Mouse (Mus musculus) hindbrain, embryonic 10.5 days (tissue): Measurements from ENCODE around the gene 2810408A11Rik. TPM values are rescaled to one million over a fixed set of nuclear protein-coding genes. Genes with fewer than 3 reads are reported as not detected.

ENCODE experiments used
- DNase-seq: peaks from one replicate; pipeline ENCODE4 v3.0.0-alpha.2; 2017; ENCODE audit warnings: low spot score
- H3K27ac ChIP-seq: fragments of 300-500 bp; sonication (generic); 2 replicates; pipeline ENCODE4 v1.5.1; 2016; ENCODE audit warnings: mild to moderate bottlenecking, moderate library complexity
- H3K27me3 ChIP-seq: fragments of 300-500 bp; sonication (generic); 2 replicates; pipeline ENCODE4 v1.6.1; 2016; ENCODE audit warnings: mild to moderate bottlenecking; ENCODE audit not compliant: poor library complexity, insufficient read depth, severe bottlenecking
- H3K36me3 ChIP-seq: fragments of 300-500 bp; sonication (generic); 2 replicates; pipeline ENCODE4 v1.6.1; 2016; ENCODE audit warnings: mild to moderate bottlenecking, moderate library complexity
- H3K4me1 ChIP-seq: fragments of 300-500 bp; sonication (generic); replicated peaks from 2 replicates; pipeline ENCODE4 v1.6.1; 2016; ENCODE audit warnings: mild to moderate bottlenecking
- H3K4me3 ChIP-seq: fragments of 300-500 bp; sonication (generic); 2 replicates; pipeline ENCODE4 v1.5.1; 2016; ENCODE audit warnings: mild to moderate bottlenecking, moderate library complexity
- H3K9me3 ChIP-seq: fragments of 300-500 bp; sonication (generic); 2 replicates; pipeline ENCODE4 v1.6.1; 2016; ENCODE audit warnings: mild to moderate bottlenecking, moderate library complexity
- WGBS: fragments of 180-500 bp; shearing (Covaris S2); methylation state at CpG from one replicate; pipeline ENCODE4 v1.1.7; 2016; 5-methylcytosine and 5-hydroxymethylcytosine counted together
- polyA plus RNA-seq: library from polyadenylated mRNA; unstranded; fragments of >200 nt; fragmentation: Nextera tagmentation; extraction: Ambion mirVana; gene quantifications from 2 replicates; pipeline ENCODE4 v1.2.1, GENCODE M21; 2016

2810408A11Rik gene
- 11.4 and 15.2 TPM in 2 replicates for polyA plus RNA-seq

- DNase-seq, result peak; percentile 92
- peaks cover 50% of the 10 kb centered on the region for H3K4me1 ChIP-seq
- peak within 1 kb of the TSS; percentile 99 for H3K27ac ChIP-seq
Observed at GRCm38 (mm10) chr11:69900471-69901405, at the start of gene 2810408A11Rik, which contains the start of gene Neurl4. Gene 2810408A11Rik, minus strand, starts transcription at chr11:69900987. Gene Neurl4, plus strand, starts transcription at chr11:69901072.

DNA sequence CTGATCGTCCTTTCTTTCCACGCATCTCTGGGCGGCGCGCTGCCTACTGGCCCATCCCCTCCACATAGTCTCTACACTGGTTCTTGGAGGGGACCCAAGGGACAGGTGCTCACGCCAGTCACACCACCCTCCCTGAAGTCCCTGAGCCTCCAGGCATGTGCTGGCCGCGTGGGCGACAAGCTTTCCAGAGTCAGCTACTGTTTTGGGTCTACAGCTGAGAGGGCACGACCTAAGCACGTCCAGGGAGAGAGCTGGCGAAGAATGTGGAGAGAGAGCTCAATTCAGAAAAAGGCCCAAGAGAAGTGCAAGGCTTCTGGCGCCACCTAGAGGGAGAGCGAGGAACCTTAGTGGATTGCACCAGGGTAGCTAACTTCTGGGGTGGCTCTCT is 48.0 kb upstream of the 2810408A11Rik start:
- H3K4me3 ChIP-seq, result peak overlapping the region; percentile 60
- peaks cover 26% of the 10 kb centered on the region for H3K36me3 ChIP-seq
- under 1% methylated on average over 14 of the region's 14 CpGs for WGBS
- H3K27ac ChIP-seq, result peak overlapping the region; percentile 95
- H3K4me1 ChIP-seq, result peaks cover 31% of the 10 kb centered on the region
- no peaks in the 10 kb centered on the region for H3K9me3 ChIP-seq
- peak; percentile 91 for DNase-seq
- H3K27me3 ChIP-seq, result peaks cover 14% of the 10 kb centered on the region

More at GRCm38 (mm10) chr11:69900471-69901405, at the start of gene 2810408A11Rik, which contains the start of gene Neurl4:
- no peaks in the 10 kb centered on the region for H3K9me3 ChIP-seq
- under 1% methylated on average over 38 of the region's 38 CpGs for WGBS
- H3K36me3 ChIP-seq, result peaks cover 29% of the 10 kb centered on the region
- no peaks in the 10 kb centered on the region for H3K27me3 ChIP-seq
- H3K4me3 ChIP-seq, result peak within 1 kb of the TSS; percentile 98

DNA sequence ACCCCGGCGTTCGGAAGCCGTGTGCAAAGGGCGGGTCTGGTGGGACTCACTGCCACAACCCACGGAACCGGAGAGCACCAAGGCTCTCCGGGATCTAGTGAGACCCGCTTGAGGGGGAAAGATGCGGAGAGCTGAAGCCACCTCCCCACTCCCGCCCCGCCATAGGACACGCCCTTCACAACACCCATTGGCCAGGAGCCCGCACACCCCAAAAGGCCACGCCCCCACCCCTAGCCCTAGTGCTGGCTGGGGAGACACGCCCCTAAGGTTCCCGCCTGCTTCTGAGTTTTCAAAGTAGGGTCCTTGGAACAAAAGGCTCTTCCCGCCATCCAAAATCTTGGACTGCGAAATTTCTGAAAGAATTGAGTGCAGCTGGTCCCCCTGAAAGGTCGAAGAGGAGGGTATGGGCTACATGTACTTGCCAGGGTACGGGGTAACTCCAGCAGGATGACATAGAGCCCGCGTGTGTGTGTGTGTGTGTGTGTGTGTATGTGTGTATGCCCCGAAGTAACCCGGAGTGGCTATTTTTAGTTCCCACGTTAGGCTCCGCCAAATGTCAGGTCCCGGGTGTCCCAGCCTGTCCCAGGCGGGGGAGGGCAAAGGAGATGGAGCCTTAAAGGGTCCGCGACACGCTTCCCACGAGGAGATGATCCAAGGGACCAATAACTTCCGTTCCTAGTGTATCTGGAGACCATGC is 47.4 kb upstream of the 2810408A11Rik start, which contains the start of gene Slc2a4:
Gene Slc2a4, minus strand, starts transcription at position 123 of the 697 bp plus-strand sequence.
- under 1% methylated on average over 34 of the region's 34 CpGs for WGBS
- peak; percentile 97 for DNase-seq
- Histone ChIP-seq H3K27me3 (peaks cover 14% of the 10 kb centered on the region), H3K4me3 (peak within 1 kb of the TSS; percentile 60), H3K4me1 (peaks cover 31% of the 10 kb centered on the region), H3K9me3 (no peaks in the 10 kb centered on the region), H3K27ac (peak within 1 kb of the TSS; percentile 95), H3K36me3 (peaks cover 31% of the 10 kb centered on the region)

DNA sequence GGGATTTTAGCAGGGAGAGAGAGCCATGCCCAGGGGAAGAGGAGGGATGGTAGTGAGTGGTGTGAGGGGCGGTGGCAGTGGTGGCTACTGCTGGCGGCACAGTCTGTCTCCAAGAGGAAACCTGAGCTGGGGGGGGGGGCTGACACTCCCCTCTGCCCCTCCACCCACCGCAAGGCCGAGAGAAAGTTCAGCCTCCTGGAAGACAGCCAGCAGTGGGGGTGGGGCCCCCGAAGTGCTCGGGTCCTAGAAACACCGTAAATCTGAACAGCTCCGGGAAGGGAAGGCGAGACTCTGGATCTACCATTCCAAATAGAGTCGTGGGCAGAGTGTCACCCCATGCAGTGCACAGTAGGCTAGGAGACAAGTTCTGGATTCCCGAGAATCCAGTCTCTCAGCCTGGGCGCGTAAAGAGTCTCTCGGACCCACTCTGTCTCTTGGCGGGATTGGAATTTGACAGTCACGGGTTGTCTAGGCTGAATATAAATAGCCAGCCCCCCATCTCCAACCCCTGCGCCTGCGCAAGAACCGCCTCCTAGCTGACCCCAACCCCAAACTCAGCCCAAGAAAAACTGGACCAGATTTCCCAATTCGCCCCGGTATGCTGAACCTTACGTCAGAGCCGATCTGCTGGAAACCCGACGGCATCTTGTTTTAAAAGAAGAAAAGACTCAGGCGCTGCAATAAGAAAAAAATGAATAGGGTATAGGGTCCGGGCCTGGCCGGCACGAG is 46.7 kb upstream of the 2810408A11Rik start:
- H3K27me3 ChIP-seq, result peaks cover 19% of the 10 kb centered on the region
- no peaks in the 10 kb centered on the region for H3K9me3 ChIP-seq
- H3K4me3 ChIP-seq, result peak overlapping the region; percentile 60
- WGBS, result 3% methylated on average over 29 of the region's 29 CpGs
- H3K36me3 ChIP-seq, result peaks cover 38% of the 10 kb centered on the region
- peak; percentile 47 for DNase-seq
- H3K27ac ChIP-seq, result peak overlapping the region; percentile 95
- peaks cover 31% of the 10 kb centered on the region for H3K4me1 ChIP-seq

DNA sequence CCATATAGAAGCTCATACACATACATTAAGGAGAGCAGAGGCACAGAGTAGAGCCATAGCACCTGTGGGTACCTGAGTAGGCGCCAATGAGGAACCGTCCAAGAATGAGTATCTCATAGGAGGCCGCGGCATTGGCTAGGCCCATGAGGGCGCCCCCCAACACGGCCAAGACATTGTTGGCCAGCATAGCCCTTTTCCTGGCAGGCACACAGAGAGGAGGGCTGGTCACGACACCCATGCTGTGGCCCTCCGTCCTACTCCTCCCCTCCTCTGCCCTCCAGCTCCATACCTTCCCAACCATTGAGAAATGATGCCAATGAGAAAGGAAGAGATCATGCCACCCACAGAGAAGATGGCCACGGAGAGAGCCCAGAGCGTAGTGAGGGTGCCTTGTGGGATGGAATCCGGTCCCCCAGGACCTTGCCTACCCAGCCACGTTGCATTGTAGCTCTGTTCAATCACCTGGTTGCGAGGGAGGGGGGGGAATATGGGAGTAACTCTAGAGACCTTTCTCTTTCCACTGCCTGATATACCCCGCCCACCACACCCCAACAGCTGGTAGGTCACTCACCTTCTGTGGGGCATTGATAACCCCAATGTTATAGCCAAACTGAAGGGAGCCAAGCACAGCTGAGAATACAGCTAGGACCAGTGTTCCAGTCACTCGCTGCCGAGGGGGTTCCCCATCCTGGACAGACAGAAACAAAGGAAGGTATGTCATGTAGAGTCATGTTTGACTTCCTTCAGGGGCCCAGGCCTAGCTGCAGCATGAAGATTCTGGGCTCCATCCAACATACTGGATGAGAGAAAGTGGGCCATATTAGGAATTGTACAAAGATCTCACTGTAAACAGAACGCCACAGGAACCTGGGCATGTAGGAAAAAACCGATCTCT is 45.5 kb upstream of the 2810408A11Rik start:
- no peak for DNase-seq
- peaks cover 31% of the 10 kb centered on the region for H3K4me1 ChIP-seq
- WGBS, result 93% methylated on average over 18 of the region's 18 CpGs
- H3K4me3 ChIP-seq, result peak overlapping the region; percentile 60; the same call in 1 of the 2 replicates
- peak overlapping the region; percentile 29; the same call in 1 of the 2 replicates for H3K27ac ChIP-seq
- H3K27me3 ChIP-seq, result peaks cover 16% of the 10 kb centered on the region
- H3K9me3 ChIP-seq, result no peaks in the 10 kb centered on the region
- H3K36me3 ChIP-seq, result peaks cover 45% of the 10 kb centered on the region

- Histone ChIP-seq H3K36me3 (peaks cover 45% of the 10 kb centered on the region), H3K4me1 (peaks cover 31% of the 10 kb centered on the region), H3K4me3 (peak overlapping the region; percentile 60; the same call in 1 of the 2 replicates), H3K9me3 (no peaks in the 10 kb centered on the region), H3K27me3 (peaks cover 10% of the 10 kb centered on the region), H3K27ac (no peak overlapping the region)
- WGBS, result 80% methylated on average over 13 of the region's 13 CpGs
- DNase-seq, result no peak
Observed at GRCm38 (mm10) chr11:69945216-69945615, 44.4 kb upstream of the 2810408A11Rik start.

GRCm38 (mm10) chr11:69940962-69941361 is 40.2 kb upstream of the 2810408A11Rik start:
- no peak for DNase-seq
- H3K27me3 ChIP-seq, result peaks cover 51% of the 10 kb centered on the region
- H3K27ac ChIP-seq, result 0 out of 2 replicates have a peak overlapping the region, but pooled peaks have one; percentile 6
- peaks cover 40% of the 10 kb centered on the region for H3K36me3 ChIP-seq
- no peaks in the 10 kb centered on the region for H3K9me3 ChIP-seq
- no peak overlapping the region for H3K4me3 ChIP-seq
- H3K4me1 ChIP-seq, result peaks cover 22% of the 10 kb centered on the region
- 82% methylated on average over 4 of the region's 4 CpGs for WGBS

GRCm38 (mm10) chr11:69939731-69940130 is 38.9 kb upstream of the 2810408A11Rik start:
- H3K27me3 ChIP-seq, result peaks cover 59% of the 10 kb centered on the region

DNA sequence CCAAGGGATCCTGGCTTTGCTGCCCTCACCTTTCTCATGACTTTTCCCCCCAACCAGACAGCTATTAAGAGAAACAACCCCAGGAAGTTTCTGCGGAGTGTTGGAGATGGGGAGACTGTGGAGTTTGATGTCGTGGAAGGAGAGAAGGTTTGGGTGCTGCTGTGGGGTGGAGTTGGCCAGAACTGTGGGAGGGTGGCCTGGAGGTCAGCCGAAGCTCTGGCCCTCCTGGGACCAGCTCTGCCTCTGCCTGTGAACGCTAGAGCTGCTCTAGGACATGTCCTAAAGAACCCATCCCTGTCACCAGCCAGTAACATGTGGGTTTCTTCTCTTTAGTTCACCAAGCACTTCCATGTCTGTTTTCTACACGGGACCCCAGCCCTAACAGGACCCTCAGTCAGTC is 38.4 kb upstream of the 2810408A11Rik start:
- Histone ChIP-seq H3K27me3 (peaks cover 65% of the 10 kb centered on the region), H3K27ac (no peak overlapping the region), H3K9me3 (no peaks in the 10 kb centered on the region), H3K4me1 (peaks cover 37% of the 10 kb centered on the region), H3K4me3 (no peak overlapping the region), H3K36me3 (peaks cover 23% of the 10 kb centered on the region)
- no peak for DNase-seq
- WGBS, result 71% methylated on average over 5 of the region's 5 CpGs

More at GRCm38 (mm10) chr11:69939731-69940130, 38.9 kb upstream of the 2810408A11Rik start:
- Histone ChIP-seq H3K27ac (no peak overlapping the region), H3K9me3 (no peaks in the 10 kb centered on the region), H3K4me3 (no peak overlapping the region; the same call in 1 of the 2 replicates), H3K36me3 (peaks cover 28% of the 10 kb centered on the region), H3K4me1 (peaks cover 32% of the 10 kb centered on the region)
- 92% methylated on average over 17 of the region's 17 CpGs for WGBS
- DNase-seq, result no peak

DNA sequence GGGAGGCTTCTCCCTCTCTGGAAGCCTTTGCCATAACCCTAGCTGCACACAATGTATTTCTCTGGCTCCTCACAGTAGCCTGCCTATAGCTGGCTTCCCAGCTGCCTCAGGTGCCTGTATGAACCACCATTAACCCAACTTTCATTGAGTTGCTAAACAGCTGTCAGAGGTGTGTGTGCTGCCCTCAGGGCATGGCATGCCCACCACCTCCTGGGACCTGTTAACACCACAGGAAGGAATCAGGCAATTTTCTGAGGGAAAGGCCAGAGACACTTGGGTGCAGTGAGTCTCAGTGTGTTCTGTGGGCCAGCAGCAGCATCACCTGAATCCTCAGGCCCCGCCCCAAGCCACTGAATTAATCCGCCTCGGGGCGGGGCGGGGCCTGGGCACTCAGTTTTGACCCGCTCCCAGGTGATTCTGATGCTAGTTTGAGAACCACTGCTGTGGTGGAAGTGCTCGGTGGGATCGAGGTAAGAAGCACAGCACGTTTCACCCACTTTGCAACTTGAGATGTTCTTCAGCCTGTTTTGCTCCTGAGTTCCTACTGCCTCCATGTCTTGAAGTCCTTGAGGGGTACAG is 37.7 kb upstream of the 2810408A11Rik start:
- H3K27ac ChIP-seq, result no peak overlapping the region
- peaks cover 70% of the 10 kb centered on the region for H3K27me3 ChIP-seq
- H3K36me3 ChIP-seq, result peaks cover 17% of the 10 kb centered on the region
- WGBS, result 29% methylated on average over 9 of the region's 9 CpGs
- no peaks in the 10 kb centered on the region for H3K9me3 ChIP-seq
- no peak for DNase-seq
- H3K4me3 ChIP-seq, result no peak overlapping the region
- peaks cover 41% of the 10 kb centered on the region for H3K4me1 ChIP-seq

GRCm38 (mm10) chr11:69937834-69938233 is 37.0 kb upstream of the 2810408A11Rik start:
- DNase-seq, result no peak
- peaks cover 10% of the 10 kb centered on the region for H3K36me3 ChIP-seq
- H3K4me3 ChIP-seq, result peak overlapping the region; percentile 66; the same call in 1 of the 2 replicates
- peaks cover 66% of the 10 kb centered on the region for H3K27me3 ChIP-seq
- peaks cover 41% of the 10 kb centered on the region for H3K4me1 ChIP-seq
- H3K9me3 ChIP-seq, result no peaks in the 10 kb centered on the region
- H3K27ac ChIP-seq, result no peak overlapping the region
- WGBS, result 66% methylated on average over 5 of the region's 5 CpGs
